Mouse (Mus musculus) neural tube, embryonic 12.5 days (tissue): Measurements from ENCODE around the gene Siae. TPM values are rescaled to one million over a fixed set of nuclear protein-coding genes. Genes with fewer than 3 reads are reported as not detected.

ENCODE experiments used
- ATAC-seq: fragments of 200-750 bp; cut with Nextera tagmentation; 2 replicates; pipeline ENCODE4 v1.8.0; 2017; ENCODE audit warnings: low read depth, mild to moderate bottlenecking, moderate TSS enrichment, moderate library complexity; ENCODE audit not compliant: low FRiP score
- H3K27ac ChIP-seq: fragments of 300-500 bp; sonication (generic); 2 replicates; pipeline ENCODE4 v1.5.1; 2016
- H3K27me3 ChIP-seq: fragments of 300-500 bp; sonication (generic); replicated peaks from 2 replicates; pipeline ENCODE4 v1.6.1; 2016; ENCODE audit warnings: mild to moderate bottlenecking
- H3K36me3 ChIP-seq: fragments of 300-500 bp; sonication (generic); 2 replicates; pipeline ENCODE4 v1.6.1; 2016; ENCODE audit warnings: mild to moderate bottlenecking
- H3K4me1 ChIP-seq: fragments of 300-500 bp; sonication (generic); 2 replicates; pipeline ENCODE4 v1.6.1; 2016
- H3K4me2 ChIP-seq: fragments of 300-500 bp; sonication (generic); replicated peaks from 2 replicates; pipeline ENCODE4 v1.6.1; 2016; ENCODE audit warnings: mild to moderate bottlenecking
- H3K4me3 ChIP-seq: fragments of 300-500 bp; sonication (generic); 2 replicates; pipeline ENCODE4 v1.5.1; 2016
- H3K9ac ChIP-seq: fragments of 300-500 bp; sonication (generic); 2 replicates; pipeline ENCODE4 v1.6.1; 2016; ENCODE audit warnings: mild to moderate bottlenecking
- H3K9me3 ChIP-seq: fragments of 300-500 bp; sonication (generic); 2 replicates; pipeline ENCODE4 v1.6.1; 2016; ENCODE audit warnings: mild to moderate bottlenecking
- WGBS: fragments of 180-500 bp; shearing (Covaris S2); methylation state at CpG from one replicate; pipeline ENCODE4 v1.1.7; 2016; 5-methylcytosine and 5-hydroxymethylcytosine counted together
- polyA plus RNA-seq: library from polyadenylated mRNA; unstranded; fragments of >200 nt; fragmentation: Nextera tagmentation; extraction: Ambion mirVana; gene quantifications from 2 replicates; pipeline ENCODE4 v1.2.1, GENCODE M21; 2016

Gene Siae
- polyA plus RNA-seq, 1 experiment from 2014 or later, result 10.5 TPM

- no peaks in the 10 kb centered on the region for H3K9me3 ChIP-seq
- no peak overlapping the region for H3K9ac ChIP-seq
- no peak overlapping the region for H3K27ac ChIP-seq
- H3K4me2 ChIP-seq, result no peak overlapping the region
- H3K4me3 ChIP-seq, result no peak overlapping the region
- no peaks in the 10 kb centered on the region for H3K27me3 ChIP-seq
- 94% methylated on average over 5 of the region's 5 CpGs for WGBS
- H3K4me1 ChIP-seq, result 0 out of 2 replicates have a peak, but pooled peaks cover 4% of the 10 kb centered on the region
- H3K36me3 ChIP-seq, result peaks cover 61% of the 10 kb centered on the region
- ATAC-seq, result no peak
Measured at GRCm38 (mm10) chr9:37650639-37651038, 95.1 kb downstream of the Siae start.

- ATAC-seq, result no peak
- Histone ChIP-seq H3K27ac (no peak overlapping the region), H3K4me3 (no peak overlapping the region), H3K4me1 (peaks cover 16% of the 10 kb centered on the region; the same call in 1 of the 2 replicates), H3K36me3 (peaks cover 51% of the 10 kb centered on the region), H3K27me3 (no peaks in the 10 kb centered on the region), H3K9me3 (no peaks in the 10 kb centered on the region), H3K4me2 (no peak overlapping the region), H3K9ac (no peak overlapping the region)
- 93% methylated on average over 5 of the region's 5 CpGs for WGBS
Measured at GRCm38 (mm10) chr9:37653836-37654235, 98.3 kb downstream of the Siae start.

- 0 out of 2 replicates have a peak overlapping the region, but pooled peaks have one; percentile 75 for H3K9ac ChIP-seq
Measured at GRCm38 (mm10) chr9:37655961-37656360, 100.5 kb downstream of the Siae start.

GRCm38 (mm10) chr9:37656439-37656881, 101.0 kb downstream of the Siae start:
- 3% methylated on average over 10 of the region's 10 CpGs for WGBS
- Histone ChIP-seq H3K27me3 (no peaks in the 10 kb centered on the region), H3K36me3 (peaks cover 26% of the 10 kb centered on the region), H3K4me2 (peak overlapping the region; percentile 76), H3K9me3 (no peaks in the 10 kb centered on the region), H3K27ac (no peak overlapping the region), H3K9ac (peak overlapping the region; percentile 75), H3K4me3 (peak overlapping the region; percentile 73), H3K4me1 (peaks cover 16% of the 10 kb centered on the region; the same call in 1 of the 2 replicates)
- peak; percentile 49 for ATAC-seq

More at GRCm38 (mm10) chr9:37655961-37656360, 100.5 kb downstream of the Siae start:
- 72% methylated on average over 8 of the region's 8 CpGs for WGBS
- H3K9me3 ChIP-seq, result no peaks in the 10 kb centered on the region
- H3K36me3 ChIP-seq, result peaks cover 31% of the 10 kb centered on the region
- peak overlapping the region; percentile 73; the same call in 1 of the 2 replicates for H3K4me3 ChIP-seq
- H3K27me3 ChIP-seq, result no peaks in the 10 kb centered on the region
- peaks cover 16% of the 10 kb centered on the region; the same call in 1 of the 2 replicates for H3K4me1 ChIP-seq
- no peak overlapping the region for H3K27ac ChIP-seq
- ATAC-seq, result no peak
- peak overlapping the region; percentile 76 for H3K4me2 ChIP-seq

GRCm38 (mm10) chr9:37656931-37657481, 101.5 kb downstream of the Siae start, which contains the start of gene Tbrg1:
TSS of gene Tbrg1 (minus strand) at chr9:37657312.
- Histone ChIP-seq H3K4me2 (peak within 1 kb of the TSS; percentile 76), H3K27ac (0 out of 2 replicates have a peak within 1 kb of the TSS, but pooled peaks have one; percentile 16), H3K27me3 (no peaks in the 10 kb centered on the region), H3K4me3 (peak within 1 kb of the TSS; percentile 73), H3K4me1 (peaks cover 16% of the 10 kb centered on the region; the same call in 1 of the 2 replicates), H3K36me3 (peaks cover 25% of the 10 kb centered on the region), H3K9ac (peak within 1 kb of the TSS; percentile 75), H3K9me3 (no peaks in the 10 kb centered on the region)
- 0% methylated on average over 36 of the region's 36 CpGs for WGBS
- peak; percentile 93 for ATAC-seq

GRCm38 (mm10) chr9:37659413-37659812, 103.9 kb downstream of the Siae start:
- Histone ChIP-seq H3K9me3 (no peaks in the 10 kb centered on the region), H3K9ac (no peak overlapping the region), H3K4me2 (no peak overlapping the region), H3K27me3 (no peaks in the 10 kb centered on the region), H3K36me3 (peaks cover 1% of the 10 kb centered on the region), H3K4me1 (peaks cover 16% of the 10 kb centered on the region; the same call in 1 of the 2 replicates), H3K27ac (no peak overlapping the region), H3K4me3 (no peak overlapping the region)
- no peak for ATAC-seq
- WGBS, result 79% methylated on average over 6 of the region's 6 CpGs

GRCm38 (mm10) chr9:37663210-37663609, 107.7 kb downstream of the Siae start:
- no peak for ATAC-seq
- H3K9me3 ChIP-seq, result no peaks in the 10 kb centered on the region
- 93% methylated on average over 1 of the region's 1 CpGs for whole genome bisulfite sequencing

GRCm38 (mm10) chr9:37664604-37665003, 109.1 kb downstream of the Siae start:
- Histone ChIP-seq H3K36me3 (no peaks in the 10 kb centered on the region), H3K27me3 (no peaks in the 10 kb centered on the region), H3K4me1 (no peaks in the 10 kb centered on the region), H3K4me3 (no peak overlapping the region), H3K27ac (no peak overlapping the region), H3K9ac (no peak overlapping the region), H3K9me3 (no peaks in the 10 kb centered on the region), H3K4me2 (no peak overlapping the region)
- WGBS, result 86% methylated on average over 2 of the region's 2 CpGs
- ATAC-seq, result no peak

More at GRCm38 (mm10) chr9:37663210-37663609, 107.7 kb downstream of the Siae start:
- Histone ChIP-seq H3K9ac (no peak overlapping the region), H3K4me1 (no peaks in the 10 kb centered on the region), H3K27me3 (no peaks in the 10 kb centered on the region), H3K27ac (no peak overlapping the region), H3K36me3 (no peaks in the 10 kb centered on the region), H3K4me2 (no peak overlapping the region), H3K4me3 (no peak overlapping the region)

GRCm38 (mm10) chr9:37666045-37666444, 110.5 kb downstream of the Siae start:
- ATAC-seq, result no peak
- Histone ChIP-seq H3K9ac (no peak overlapping the region), H3K4me3 (no peak overlapping the region), H3K4me2 (no peak overlapping the region), H3K9me3 (no peaks in the 10 kb centered on the region), H3K27me3 (no peaks in the 10 kb centered on the region), H3K4me1 (no peaks in the 10 kb centered on the region), H3K27ac (no peak overlapping the region), H3K36me3 (no peaks in the 10 kb centered on the region)
- 89% methylated on average over 7 of the region's 7 CpGs for WGBS

GRCm38 (mm10) chr9:37669115-37669514, 113.6 kb downstream of the Siae start, which contains the start of gene Panx3:
TSS of gene Panx3 (minus strand) at chr9:37669235.
- Histone ChIP-seq H3K4me2 (no peak within 1 kb of the TSS), H3K36me3 (no peaks in the 10 kb centered on the region), H3K27me3 (no peaks in the 10 kb centered on the region), H3K4me3 (no peak within 1 kb of the TSS), H3K9me3 (no peaks in the 10 kb centered on the region), H3K4me1 (no peaks in the 10 kb centered on the region), H3K9ac (no peak within 1 kb of the TSS), H3K27ac (no peak within 1 kb of the TSS)
- ATAC-seq, result no peak
- WGBS, result 78% methylated on average over 6 of the region's 6 CpGs

- Histone ChIP-seq H3K9ac (no peak overlapping the region), H3K9me3 (no peaks in the 10 kb centered on the region), H3K4me1 (no peaks in the 10 kb centered on the region), H3K27ac (no peak overlapping the region), H3K27me3 (no peaks in the 10 kb centered on the region), H3K36me3 (no peaks in the 10 kb centered on the region), H3K4me3 (no peak overlapping the region), H3K4me2 (no peak overlapping the region)
- WGBS, result 77% methylated on average over 4 of the region's 4 CpGs
- ATAC-seq, result no peak
Measured at GRCm38 (mm10) chr9:37669678-37670077, 114.2 kb downstream of the Siae start.

GRCm38 (mm10) chr9:37670261-37670660, 114.8 kb downstream of the Siae start:
- Histone ChIP-seq H3K27ac (no peak overlapping the region), H3K9ac (no peak overlapping the region), H3K4me2 (no peak overlapping the region), H3K4me1 (no peaks in the 10 kb centered on the region), H3K27me3 (no peaks in the 10 kb centered on the region), H3K9me3 (no peaks in the 10 kb centered on the region), H3K4me3 (no peak overlapping the region), H3K36me3 (no peaks in the 10 kb centered on the region)
- no peak for ATAC-seq
- 90% methylated on average over 3 of the region's 3 CpGs for WGBS

GRCm38 (mm10) chr9:37675287-37675686, 119.8 kb downstream of the Siae start:
- H3K4me3 ChIP-seq, result no peak overlapping the region
- no peak overlapping the region for H3K4me2 ChIP-seq
- H3K4me1 ChIP-seq, result no peaks in the 10 kb centered on the region
- no peak overlapping the region for H3K9ac ChIP-seq
- 91% methylated on average over 4 of the region's 4 CpGs for WGBS
- no peaks in the 10 kb centered on the region for H3K36me3 ChIP-seq
- no peaks in the 10 kb centered on the region for H3K27me3 ChIP-seq
- H3K27ac ChIP-seq, result no peak overlapping the region
- no peak for ATAC-seq
- H3K9me3 ChIP-seq, result no peaks in the 10 kb centered on the region
